Mouse (Mus musculus): ENCODE results near the gene Gpd1. TPM values are rescaled to one million over a fixed set of nuclear protein-coding genes. Genes with fewer than 3 reads are reported as not detected.
A peak's percentile ranks its signal among the peaks of the same experiment; 100 is the strongest.
"Not testable (repeated sequence)": the region's sequence is repeated elsewhere in the genome, so short reads cannot be mapped to it uniquely, and the experiment has no call there.

Gpd1 gene
- total and polyA plus RNA-seq, 3 experiments = 708 to 1,239 (median 1,060) TPM

GRCm38 (mm10) chr15:99701640-99701998 lies 15.7 kb upstream of the Gpd1 start:
- DNase-seq = not testable (repeated sequence)

DNA sequence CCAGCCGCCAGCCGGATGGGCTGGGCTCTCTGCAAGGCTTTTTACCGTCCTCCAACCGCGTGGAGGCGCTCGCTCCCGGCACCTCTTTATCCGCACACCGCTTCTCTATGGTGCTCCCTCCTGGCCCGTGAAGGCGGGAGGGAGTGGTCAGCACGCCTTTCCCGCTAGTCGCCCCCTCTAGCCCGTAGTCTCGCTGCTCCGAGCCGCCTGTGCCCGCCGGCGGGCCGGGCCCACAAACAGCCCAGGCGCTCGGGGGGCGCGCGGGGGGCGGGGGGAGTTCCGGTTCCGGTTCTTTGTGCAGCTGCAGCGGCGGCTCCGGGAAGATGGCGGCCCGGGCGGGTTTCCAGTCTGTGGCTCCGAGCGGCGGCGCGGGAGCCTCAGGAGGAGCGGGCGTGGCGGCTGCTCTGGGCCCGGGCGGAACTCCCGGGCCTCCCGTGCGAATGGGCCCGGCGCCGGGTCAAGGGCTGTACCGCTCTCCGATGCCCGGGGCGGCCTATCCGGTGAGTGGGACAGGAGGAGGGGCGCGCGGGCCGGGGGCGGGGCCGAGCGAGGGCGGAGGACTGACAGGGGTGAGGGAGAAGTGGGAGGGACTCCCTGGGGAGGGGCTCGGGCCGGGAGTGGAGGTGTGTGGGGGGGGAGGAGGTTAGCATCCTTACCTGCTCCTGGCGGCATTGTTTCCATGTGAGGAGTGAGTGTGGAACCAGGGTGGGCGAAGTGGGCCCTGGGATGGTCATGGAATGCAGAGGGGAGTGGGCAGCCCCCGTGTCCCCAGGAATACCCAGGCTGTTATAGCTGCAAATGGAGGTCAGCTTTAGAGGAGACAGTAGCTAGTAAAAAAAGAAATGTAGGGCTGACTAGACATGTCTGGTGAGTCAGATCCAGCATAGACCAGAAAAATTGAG lies 15.1 kb upstream of the Gpd1 start, which contains the start of gene Smarcd1:
Gene Smarcd1, plus strand, starts transcription at position 131 of the 902 bp plus-strand sequence.
- peak; percentile 96 for DNase-seq

DNA sequence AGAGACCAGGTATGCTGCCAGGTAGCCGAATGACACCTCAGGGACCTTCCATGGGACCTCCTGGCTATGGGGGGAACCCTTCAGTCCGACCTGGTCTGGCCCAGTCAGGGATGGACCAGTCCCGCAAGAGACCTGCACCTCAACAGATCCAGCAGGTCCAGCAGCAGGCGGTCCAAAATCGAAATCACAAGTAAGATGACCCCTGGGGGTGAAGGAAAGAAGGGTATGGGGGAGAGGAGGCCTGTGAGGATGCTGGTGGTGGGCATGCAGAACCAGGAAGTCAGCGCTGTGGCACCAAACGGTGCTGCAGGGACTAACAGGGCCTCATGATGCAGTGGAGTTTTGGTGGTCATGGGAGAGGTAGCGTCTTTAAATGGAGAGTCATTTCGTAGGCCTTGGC lies 14.2 kb upstream of the Gpd1 start:
- peak; percentile 37 for DNase-seq

DNA sequence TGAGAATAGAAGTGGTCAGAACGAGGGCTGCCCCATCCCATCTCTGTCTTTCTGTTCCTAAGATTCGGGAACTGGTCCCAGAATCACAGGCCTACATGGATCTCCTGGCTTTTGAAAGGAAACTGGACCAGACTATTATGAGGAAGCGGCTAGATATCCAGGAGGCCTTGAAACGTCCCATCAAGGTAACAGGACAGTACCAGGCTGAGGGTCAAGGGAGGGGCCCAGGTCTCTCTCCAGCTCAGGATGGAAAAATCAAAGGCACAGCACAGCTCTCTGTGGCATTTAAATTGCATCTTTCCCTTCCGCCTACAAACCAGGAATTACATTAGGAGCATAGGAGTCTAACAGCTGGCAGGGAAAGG lies 13.7 kb upstream of the Gpd1 start:
- peak; percentile 65 for DNase-seq

- peak; percentile 84 for DNase-seq
Measured at GRCm38 (mm10) chr15:99704041-99704681, 13.2 kb upstream of the Gpd1 start.

- peak; percentile 63 for DNase-seq
Measured at GRCm38 (mm10) chr15:99704881-99705280, 12.4 kb upstream of the Gpd1 start.

DNA sequence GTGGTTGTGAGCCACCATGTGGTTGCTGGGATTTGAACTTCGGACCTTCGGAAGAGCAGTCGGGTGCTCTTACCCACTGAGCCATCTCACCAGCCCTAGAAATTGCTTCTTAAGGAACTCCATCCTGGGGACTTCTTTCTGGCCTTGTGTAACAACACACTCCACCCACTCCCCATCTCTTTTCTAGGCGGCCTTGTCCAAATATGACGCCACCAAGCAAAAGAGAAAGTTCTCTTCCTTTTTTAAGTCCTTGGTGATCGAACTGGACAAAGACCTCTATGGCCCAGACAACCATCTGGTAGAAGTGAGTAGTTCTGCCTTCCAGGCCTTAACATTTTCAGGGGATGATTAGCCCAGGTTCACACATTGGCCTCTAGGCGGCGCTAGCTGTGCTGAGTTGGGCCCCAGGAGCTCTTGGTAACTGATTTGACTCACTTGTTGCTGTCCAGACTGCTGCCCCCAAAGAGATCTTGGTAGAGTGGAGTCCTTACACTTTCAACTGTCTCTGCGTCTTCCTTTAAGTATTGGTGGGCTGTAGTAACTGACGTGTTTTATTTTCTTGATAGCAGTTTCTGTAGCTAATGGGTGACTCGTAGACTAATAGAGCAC lies 11.8 kb upstream of the Gpd1 start, which contains the start of gene Gm17349:
Gene Gm17349, minus strand, starts transcription at position 51 of the 609 bp plus-strand sequence.
- DNase-seq = peak; percentile 84

- no peak for DNase-seq
Measured at GRCm38 (mm10) chr15:99708176-99708575, 9.1 kb upstream of the Gpd1 start.

- DNase-seq = peak; percentile 65
Measured at GRCm38 (mm10) chr15:99710221-99711190, 6.8 kb upstream of the Gpd1 start.

DNA sequence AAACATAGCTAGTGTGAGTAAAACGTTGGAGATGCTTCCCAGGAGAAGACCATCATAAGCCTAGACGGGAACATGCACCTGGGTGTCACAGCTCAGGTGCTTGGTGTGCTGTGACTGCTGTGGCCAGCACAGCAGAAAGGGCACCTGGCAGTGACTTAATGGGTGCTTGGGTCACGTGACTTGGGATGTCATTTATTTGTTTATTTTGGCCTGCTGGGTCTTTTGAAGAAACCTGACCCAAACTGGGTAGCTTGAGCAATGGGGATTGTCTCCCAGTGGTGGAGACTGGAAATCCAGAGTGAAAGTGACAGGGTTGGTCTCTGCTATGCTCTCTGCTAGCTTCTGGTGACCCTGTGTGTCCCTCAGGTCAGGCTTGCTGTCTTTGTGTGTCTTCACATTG lies 5.8 kb upstream of the Gpd1 start:
- no peak for DNase-seq

- DNase-seq = peak; percentile 20
Measured at GRCm38 (mm10) chr15:99712666-99713559, 4.4 kb upstream of the Gpd1 start.

- DNase-seq = peak; percentile 43
Measured at GRCm38 (mm10) chr15:99713569-99713968, 3.7 kb upstream of the Gpd1 start.

DNA sequence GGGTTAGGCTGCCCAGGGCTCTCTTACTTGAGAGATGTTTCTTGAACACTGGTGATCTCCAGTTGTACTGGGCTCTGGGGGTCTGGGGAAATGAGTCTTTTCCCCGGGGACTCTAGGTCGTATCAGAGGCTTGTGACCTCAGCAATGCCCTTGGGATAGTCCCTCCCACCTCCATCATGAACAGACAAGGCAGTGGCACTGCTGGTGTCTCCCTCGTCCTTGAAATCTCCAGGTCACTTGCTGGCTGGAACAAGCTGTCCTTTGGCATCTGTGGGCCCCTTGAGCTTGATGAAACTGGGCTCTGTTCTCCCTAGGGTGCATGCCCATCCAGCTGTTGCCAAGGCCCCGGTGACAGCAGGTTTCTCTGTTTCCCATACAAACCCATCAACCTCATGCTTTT lies 3.1 kb upstream of the Gpd1 start:
- peak; percentile 83 for DNase-seq

GRCm38 (mm10) chr15:99714858-99715257 lies 2.5 kb upstream of the Gpd1 start:
- peak; percentile 83 for DNase-seq

DNA sequence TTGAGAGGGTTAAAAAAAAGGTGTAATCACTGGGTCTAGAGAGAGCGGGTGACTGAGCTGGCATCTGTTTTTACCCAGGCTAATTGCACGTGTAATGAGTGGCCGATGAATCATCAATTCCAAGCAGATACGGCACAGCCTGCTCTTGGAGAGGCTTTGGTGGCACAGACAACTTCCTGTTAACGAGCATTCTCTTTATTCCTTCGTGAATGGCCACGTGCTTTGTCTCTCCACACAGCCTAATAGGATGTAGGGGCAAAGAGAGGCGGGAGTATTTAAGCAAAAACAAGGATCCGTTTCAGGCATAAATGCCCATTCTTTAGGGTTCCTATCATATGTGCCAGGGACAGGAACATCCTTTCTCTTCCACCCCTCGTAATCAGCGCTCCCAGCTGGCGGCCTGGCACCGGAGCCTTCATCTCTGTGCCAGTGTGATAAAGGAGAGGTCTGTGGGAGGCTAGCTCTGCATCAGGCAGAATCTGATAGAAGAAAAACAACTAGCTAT lies 1.9 kb upstream of the Gpd1 start:
- DNase-seq = peak; percentile 70

- peak; percentile 61 for DNase-seq
Measured at GRCm38 (mm10) chr15:99715982-99716746, 1.2 kb upstream of the Gpd1 start.

- DNase-seq = no peak
Measured at GRCm38 (mm10) chr15:99716814-99717213, 501 bp upstream of the Gpd1 start.

DNA sequence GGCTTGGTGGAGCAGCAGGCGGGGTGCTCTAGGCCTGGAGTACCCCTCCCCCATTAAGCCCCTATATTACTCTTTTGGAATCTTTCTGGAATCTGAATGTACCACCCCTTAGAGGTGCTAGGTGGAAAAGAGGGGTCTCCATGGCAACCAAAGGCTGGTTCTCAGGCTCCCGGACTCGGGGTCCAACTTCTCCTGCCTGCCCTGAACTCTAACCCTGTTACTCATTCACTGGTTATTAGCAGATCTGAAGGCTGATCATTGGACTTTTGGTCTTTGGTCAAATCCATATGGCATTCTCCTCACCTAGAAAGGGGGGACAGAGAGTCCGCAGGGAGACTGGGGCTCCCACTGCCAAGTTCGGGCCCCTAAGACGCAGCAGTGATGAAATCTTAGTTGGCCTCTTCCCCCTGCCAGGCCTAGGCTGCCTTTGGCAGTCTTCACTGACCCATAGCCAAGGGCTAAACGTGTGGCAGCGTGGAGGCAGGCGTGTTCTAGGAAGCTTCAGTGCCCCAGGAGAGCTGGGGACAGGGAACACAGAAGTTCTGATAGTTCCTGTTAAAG lies 1.2 kb downstream of the Gpd1 start:
- peak; percentile 55 for DNase-seq

DNA sequence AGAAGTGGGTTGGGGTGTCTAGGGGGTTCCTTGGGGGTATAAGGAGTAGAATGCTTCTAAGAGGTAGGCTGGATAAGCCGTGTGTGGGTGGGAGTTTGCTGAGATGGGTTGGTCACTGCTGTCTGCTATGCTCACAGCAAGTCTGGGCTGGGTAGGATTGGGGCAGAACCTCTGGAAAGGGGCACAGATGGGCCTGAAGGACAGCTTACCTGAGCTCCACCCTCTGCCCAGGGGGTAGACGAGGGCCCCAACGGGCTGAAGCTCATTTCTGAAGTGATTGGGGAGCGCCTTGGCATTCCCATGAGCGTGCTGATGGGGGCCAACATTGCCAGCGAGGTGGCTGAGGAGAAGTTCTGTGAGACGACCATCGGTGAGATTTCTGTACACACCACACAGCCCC lies 2.5 kb downstream of the Gpd1 start:
- DNase-seq = no peak
